Mouse (Mus musculus) cerebellum, adult 11-12 months (tissue): ENCODE measurements around the gene Osbpl2.

Experiments
- DNase-seq: peaks from one replicate; pipeline ENCODE4 v3.0.0; 2022

The Osbpl2 gene

DNA sequence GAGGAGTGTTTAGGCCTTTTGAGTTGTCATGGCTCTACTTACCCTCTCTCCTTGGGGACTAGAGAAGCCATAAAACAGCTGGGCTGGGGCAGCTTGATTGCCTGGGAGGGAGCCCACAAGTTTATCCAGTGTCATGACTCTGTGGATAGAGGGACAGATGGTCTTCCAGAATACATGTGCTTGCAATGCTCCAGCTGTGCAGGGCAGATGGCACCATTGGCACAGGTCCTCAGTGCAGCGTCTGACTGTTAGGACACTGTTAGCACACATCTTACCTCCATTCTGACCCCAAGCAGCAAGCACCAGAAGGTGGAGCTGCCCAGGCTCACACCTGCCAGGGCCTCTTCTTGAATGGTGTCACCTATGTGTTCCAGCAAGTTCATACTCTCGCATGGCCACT, 46.7 kb downstream of the Osbpl2 start:
- no peak for DNase-seq

GRCm38 (mm10) chr2:180166869-180167268, 47.8 kb downstream of the Osbpl2 start:
- no peak for DNase-seq

- peak; percentile 53 for DNase-seq
Observed at GRCm38 (mm10) chr2:180170151-180170805, 51.2 kb downstream of the Osbpl2 start.

DNA sequence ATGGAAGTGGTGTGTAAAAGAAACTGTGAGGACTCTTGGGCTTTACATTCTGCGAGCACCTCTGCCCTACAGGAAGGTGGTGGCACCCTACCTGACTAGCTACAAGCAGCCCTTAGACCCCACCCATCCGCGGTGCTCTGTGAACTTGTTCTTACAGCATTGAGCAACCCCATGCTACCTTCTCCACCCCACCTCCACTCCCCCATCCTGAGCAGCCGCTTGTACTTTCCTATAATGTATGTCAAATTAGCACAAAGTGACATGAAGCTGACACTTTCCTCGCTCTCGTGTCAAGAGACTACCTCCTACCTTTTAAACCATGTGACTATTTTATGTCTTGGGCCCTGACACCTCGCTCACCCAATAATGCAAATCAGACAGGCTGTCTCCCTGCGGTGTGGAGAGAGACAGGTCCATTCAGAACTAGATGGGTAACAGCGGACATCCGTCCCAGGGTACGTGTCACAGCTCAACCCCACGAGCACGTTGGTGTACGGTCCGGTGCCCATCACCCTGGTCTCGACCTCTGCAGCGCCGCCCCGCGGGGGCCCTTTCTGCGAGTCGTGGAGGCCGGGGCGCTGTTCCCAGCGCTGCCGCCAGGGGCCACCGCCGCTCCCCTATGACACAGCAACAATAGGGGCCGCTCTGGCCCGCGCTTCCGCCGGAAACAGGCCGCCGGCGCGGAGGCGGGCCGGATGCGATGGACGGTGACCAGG, 51.9 kb downstream of the Osbpl2 start, which contains the start of gene Adrm1:
Gene Adrm1, plus strand, starts transcription at position 680 of the 716 bp plus-strand sequence.
- DNase-seq, result peak; percentile 98

DNA sequence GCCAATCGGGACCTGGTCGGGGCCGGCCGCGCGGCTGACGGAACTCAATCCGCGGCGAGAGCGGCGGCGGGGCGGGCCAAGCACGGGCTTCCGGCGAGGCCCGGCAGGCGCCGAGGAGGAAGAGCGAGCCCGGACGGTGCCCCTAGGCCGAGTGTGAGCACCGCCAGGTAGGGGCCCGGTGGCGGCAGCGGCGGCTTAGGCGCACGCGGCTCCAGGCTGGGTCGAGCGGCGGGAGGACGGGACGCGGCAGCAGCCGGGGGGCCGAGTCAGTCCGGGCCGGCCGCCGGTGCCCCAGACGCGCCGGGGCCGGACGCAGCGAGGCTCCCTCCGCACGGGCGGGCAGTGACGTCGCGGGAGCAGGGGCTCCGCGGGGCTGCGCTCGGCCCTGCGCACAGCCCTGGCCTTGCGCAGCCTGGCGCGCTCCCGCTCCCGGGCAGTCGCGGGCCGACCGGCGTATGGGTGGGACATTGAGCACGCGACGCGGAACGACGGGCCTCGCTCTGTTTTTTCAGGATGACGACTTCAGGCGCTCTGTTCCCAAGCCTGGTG, 52.5 kb downstream of the Osbpl2 start:
- no peak for DNase-seq

DNA sequence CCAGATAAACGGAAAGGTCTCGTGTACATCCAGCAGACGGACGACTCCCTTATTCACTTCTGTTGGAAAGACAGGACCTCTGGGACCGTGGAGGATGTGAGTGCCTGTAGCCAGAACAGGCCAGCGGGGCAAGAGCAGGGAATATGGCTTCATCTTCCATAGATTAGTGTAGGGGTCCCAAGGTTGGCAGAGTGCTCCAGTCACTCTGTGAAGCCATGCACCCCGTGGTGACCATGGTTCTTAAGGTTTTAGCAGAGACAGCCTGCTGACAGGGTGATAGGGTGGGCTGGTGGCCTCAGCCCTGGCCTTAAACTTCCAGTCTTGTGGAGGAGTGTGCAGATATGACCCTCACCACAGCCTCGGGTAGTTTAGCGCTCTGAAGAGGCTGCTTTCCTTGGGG, 53.0 kb downstream of the Osbpl2 start:
- peak; percentile 59 for DNase-seq

- peak; percentile 43 for DNase-seq
Observed at GRCm38 (mm10) chr2:180173163-180173562, 54.1 kb downstream of the Osbpl2 start.

DNA sequence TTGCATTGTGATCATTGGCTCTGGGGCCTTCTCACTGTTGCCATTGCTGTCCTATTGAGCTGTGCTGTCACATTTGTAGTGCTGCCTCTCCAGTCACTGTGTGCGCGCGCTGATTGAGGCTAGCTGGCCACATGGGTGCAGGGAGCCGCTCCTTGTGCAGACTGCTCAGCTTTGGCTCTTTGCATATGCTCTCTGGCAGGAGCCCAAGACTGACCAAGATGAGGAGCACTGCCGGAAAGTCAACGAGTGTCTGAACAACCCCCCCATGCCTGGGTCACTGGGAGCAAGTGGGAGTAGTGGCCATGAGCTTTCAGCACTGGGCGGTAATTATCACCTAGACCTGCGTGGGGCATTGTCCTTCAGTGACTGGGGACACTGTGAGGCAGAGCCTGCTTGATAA, 54.6 kb downstream of the Osbpl2 start:
- DNase-seq, result peak; percentile 63

DNA sequence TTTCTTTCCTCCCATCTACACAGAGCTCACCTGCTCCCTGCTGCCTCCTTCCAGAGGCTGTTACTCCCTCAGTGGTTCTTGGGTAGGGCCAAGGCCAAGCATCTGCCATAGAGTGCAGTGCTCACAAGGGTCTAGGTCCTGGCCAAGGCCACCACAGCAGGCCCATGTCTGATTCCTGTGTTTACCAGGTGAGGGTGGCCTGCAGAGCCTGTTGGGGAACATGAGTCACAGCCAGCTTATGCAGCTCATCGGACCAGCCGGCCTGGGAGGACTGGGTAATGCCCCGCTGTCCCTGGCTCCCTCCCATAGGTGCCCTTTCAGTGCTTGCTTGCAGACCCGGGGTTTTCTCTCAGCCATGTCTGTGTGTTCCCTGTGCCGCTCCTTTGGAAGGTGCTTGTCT, 55.0 kb downstream of the Osbpl2 start:
- DNase-seq, result no peak

DNA sequence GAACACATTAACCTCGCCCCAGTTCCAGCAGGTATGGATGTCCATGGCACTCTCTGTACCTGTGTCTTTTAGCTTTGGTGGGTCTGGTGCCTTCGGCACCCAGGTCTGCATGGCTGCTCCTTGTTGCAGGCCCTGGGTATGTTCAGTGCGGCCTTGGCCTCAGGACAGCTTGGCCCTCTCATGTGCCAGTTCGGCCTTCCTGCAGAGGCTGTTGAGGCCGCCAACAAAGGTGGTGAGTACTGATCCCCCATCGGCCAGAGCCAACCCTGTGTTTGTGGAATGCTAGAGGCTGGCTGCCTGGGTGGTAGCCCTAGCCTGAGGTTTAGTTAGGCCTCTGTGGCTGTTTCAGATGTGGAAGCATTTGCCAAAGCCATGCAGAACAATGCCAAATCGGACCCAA, 56.6 kb downstream of the Osbpl2 start:
- no peak for DNase-seq

DNA sequence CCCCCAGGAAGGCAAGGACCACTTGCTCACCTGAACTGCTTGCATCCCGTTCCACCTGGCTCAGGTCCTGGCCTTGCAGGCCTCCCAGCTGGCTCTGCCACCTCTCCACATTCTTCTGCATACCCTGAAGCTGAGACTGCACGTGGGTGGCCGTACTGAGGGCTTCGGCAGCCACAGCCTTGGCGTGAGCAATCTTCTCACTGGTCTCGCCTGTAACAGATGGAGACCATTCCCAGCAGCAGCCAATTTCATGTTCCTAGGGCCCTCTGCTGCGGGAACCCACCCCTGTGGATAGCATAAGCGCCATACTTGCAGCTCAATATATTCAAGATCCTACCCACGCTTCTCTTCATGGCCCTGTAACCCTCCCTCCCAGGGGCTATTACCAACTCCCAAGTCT, 62.4 kb downstream of the Osbpl2 start:
- no peak for DNase-seq

DNA sequence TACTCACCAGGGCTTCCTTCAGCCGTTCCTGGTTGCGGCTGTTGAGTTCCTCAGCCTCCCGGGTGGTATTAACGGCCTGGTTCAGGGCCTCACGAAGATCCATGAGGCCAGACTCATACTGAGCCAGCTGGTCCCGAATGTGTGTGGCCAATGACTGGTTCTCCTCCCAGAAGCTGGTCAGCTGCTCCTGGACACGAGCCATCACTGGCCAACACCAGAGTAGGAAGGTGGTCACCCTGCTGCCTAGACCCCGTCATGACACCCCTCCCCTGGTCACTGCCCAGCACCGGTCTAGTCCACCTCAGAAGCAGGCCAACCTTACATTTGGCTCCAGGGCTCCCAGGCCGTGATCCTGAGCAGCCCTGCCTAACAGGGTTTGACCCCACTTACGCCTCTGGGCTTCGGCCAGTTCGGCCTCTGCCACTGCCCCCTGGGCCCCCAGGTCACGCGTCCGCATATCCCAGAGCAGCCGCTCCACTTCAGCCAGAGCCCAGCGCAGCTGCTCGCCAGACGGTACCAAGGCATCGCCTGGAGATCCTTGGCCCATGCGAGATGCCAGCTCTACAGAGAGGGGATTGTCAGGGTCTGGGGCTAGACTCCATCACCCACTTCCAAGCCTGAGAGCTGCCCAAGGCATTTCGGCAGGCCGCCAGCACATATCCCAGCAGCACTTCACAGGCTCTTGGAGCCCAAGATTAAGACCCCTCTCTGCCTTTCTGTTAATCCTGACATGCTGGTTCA, 65.1 kb downstream of the Osbpl2 start:
- DNase-seq, result no peak

GRCm38 (mm10) chr2:180184752-180185109, 65.6 kb downstream of the Osbpl2 start:
- DNase-seq, result no peak

DNA sequence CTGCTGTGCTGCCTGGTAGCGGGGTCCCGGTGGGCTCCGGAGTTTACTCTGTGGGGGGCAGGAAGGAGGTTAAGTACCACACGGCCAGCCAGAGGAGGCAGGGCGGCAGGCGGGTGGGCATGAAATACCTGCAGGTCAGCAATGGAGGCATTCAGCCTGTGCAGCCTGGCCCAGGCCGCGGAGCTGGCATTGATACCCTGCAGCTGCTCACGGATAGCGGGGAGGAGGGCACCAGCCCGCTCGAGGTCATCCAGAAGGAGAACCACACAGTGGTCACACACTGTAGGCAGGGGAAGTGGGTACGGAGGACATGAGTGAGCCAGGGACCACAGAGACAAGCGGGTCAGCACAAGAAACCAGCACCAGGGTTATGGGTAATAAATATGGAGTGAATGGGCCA, 66.6 kb downstream of the Osbpl2 start:
- DNase-seq, result no peak

- no peak for DNase-seq
Observed at GRCm38 (mm10) chr2:180187362-180187761, 68.3 kb downstream of the Osbpl2 start.

GRCm38 (mm10) chr2:180196610-180197322, 77.7 kb downstream of the Osbpl2 start:
- no peak for DNase-seq

DNA sequence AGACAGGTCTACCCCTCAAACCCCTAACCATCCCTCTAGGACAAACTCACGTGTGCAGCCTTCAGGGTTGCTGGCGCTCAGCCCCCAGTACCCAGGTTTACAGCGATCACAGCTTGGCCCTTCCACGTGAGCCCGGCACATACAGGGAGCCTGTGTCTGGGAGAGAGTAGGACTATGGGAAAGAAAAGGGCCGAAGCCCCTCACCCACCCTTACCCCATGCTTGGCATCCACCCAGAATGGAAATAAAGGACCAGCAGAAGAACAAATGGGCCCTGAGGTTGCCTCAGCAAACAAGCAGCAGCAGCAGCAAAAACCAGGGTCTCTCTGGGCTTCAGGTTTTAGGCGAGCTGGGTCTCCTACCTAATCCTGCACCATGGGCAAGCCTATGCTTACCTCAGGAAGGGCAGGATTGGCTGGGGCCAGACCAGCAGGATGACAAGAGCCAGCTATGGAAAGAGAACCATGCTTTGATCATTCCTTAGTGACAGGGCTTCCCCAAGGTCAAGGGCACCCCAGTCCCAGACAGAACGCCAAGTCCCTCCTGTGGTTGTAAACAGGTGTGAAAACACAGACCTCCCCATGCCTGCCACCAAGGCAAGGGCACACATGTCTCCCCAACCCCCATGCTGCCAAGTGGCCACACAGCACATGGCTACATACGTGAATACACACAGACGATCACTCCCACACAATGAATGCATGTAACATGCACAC, 78.4 kb downstream of the Osbpl2 start:
- DNase-seq, result no peak

DNA sequence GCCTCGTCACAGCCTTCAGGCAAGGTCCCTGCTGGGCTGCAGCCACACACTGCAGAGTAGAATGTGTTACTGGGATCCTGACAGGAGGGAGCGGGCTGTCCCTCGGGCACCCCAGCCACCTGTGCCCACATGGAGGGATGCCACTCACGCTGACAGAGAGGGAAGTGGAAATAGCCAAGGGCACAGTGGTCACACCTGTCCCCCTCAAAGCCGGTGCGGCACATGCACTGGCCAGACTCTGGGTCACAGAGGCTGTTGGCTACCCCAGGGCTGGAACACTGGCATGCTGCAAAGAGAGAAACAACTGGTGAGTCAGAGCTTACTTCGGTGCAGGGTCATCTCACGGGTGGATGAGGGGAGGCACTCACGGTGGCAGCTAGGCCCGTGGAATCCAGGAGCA, 79.7 kb downstream of the Osbpl2 start:
- no peak for DNase-seq

DNA sequence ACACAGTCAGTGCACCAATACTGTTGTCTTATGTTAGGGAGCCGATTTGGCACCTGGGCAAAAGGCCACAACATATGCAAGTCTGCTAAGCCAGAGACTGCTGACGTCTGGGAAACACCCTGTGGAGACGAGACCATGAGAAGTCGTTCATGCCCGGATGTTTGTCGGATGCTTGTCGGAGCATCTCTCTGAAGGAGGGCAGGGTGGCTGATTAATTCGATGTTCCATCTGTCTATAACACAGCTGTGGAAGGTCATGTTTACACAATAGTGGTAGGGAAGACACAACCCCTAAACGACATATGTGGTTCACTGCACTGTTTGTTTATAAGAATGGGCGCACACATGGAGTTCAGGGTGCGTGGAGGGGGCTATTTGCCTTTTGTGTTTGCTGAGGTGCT, 81.6 kb downstream of the Osbpl2 start:
- DNase-seq, result no peak

DNA sequence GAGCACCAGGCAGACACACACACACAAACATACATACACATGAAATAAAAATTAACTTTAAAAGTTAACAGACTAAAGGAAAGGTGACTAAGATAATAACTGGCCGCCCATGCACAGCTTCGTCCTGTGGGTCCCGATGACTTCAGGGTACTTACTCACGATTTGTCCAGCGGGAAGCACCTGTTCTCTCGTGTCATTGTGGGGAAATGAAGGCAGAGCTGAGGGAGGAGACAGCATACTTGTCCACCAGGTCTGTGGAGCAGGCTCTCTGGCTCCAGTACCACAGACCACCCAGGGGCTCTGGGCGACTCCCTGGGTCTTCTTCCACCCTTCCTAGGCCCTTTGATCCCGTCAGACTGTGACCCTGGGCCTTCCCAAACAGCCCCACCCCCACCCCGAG, 82.2 kb downstream of the Osbpl2 start:
- no peak for DNase-seq

DNA sequence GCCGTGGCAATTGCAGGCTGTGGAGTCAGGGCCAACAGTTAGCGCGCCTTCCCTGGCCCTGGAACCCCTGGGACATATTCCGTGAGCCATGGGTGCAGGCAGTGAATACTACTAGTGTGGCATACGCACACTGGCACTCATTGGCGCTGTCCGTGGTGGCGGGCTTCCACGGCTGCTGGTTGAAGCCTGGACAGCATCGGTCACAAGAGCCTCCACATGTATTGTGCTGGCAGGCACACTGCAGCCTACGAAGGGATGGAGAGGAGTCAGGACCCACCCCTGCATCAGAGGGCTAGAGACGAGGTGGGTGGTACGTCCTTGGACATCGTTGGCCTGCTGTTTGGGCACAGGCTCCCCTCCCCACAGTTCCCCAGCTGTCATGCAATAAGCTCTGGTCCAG, 83.2 kb downstream of the Osbpl2 start:
- DNase-seq, result no peak

DNA sequence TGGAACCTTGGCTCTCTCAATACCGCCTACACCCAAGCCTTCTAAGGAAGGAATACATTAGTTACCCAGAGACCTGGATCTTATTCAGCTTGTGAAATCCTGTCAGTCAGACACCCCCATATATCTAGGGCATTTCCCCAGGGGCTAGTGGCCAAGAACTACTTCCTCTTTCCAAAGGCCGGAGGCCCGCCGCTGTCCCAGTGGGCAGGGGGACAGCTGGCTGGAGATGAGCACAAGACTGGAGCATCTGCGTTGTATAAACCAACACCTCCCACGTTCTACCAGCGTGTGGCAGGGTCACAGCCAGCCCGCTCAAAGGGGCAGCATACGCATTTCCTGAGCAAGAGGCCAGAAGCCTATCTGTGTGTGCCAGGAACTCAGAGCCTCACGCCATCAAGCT, 83.7 kb downstream of the Osbpl2 start:
- no peak for DNase-seq
